Mouse (Mus musculus): Measurements from ENCODE around the gene Nup35.

GRCm38 (mm10) chr2:80570656-80571055, 46.4 kb upstream of the Nup35 start:
- no peak for TF ChIP-seq CTCF (IDR thresholded peaks at IDR 0.05; ENCODE audit: control insufficient read depth, insufficient read depth, insufficient replicate concordance, low read depth, low read length)
- TF ChIP-seq POLR2A (IDR thresholded peaks at IDR 0.05; ENCODE audit: control insufficient read depth, low read depth, low read length): no peak

Measured in testis, adult 2 months (tissue).